Mouse (Mus musculus) lung, adult 2 months (tissue): ENCODE data around the gene Aldh3b3.

Experiments
- CTCF ChIP-seq: fragments of 200-500 bp; IDR thresholded peaks from 2 replicates; pipeline ENCODE4 v1.5.1; 2011; ENCODE audit warnings: mild to moderate bottlenecking, low read length, control low read depth; ENCODE audit not compliant: insufficient read depth
- POLR2A ChIP-seq: fragments of 200-500 bp; IDR thresholded peaks from 2 replicates; pipeline ENCODE4 v1.6.1; 2011; ENCODE audit warnings: low read depth, mild to moderate bottlenecking, control low read depth, low read length, borderline replicate concordance; ENCODE audit errors: extremely low read depth

GRCm38 (mm10) chr19:4003112-4003511, 44.7 kb downstream of the Aldh3b3 start, which contains the start of gene Doc2g:
- TF ChIP-seq POLR2A (no peak), CTCF (no peak)
